Mouse (Mus musculus) mesoderm, embryonic 11.5 days (tissue): Measurements from ENCODE around the gene Nars2.
"Not testable (repeated sequence)": the region's sequence is repeated elsewhere in the genome, so short reads cannot be mapped to it uniquely, and the experiment has no call there.

Experiments used
- DNase-seq: peaks from one replicate; pipeline ENCODE4 v3.0.0-alpha.2; 2012; ENCODE audit warnings: low read depth, low spot score

Gene Nars2

DNA sequence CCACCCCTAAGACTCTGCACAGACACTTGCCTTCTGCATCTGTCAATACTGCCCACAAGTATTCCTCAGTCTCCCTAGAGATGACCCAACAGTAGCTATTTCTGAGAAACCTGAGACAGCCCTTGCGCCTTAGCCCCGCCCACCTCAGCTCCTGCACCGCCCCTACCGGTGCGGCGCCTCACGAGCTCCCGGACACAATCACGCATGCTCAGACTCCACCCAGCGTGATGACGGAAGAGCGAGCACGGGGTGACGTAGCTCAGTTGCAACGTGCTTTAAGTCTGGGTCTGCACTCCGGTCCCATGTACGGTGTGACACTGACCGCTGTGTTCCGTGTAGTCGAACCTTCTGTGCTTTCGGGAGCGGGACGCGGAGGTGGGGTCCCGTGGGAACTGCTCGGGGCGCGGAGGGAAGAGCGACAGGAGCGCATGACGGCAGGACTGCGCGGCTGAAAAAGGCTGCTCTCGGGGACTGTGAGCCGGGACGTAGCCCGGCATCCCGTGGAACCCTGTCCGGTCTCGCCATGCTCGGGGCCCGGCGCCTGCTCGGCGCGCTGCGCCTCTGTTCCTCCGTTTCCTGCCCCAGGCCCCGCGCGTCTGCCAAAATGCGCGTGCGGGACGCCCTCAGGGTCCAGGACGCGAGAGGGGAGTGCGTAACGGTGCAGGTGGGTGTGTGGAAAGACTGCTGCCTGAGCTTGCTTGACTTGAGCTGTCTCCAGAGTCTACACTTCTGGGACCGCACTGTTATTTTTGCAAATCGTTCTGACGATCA lies at the start of gene Nars2:
TSS of gene Nars2 (plus strand) at position 225 of the 771 bp plus-strand sequence.
- DNase-seq = peak; percentile 99

GRCm38 (mm10) chr7:96902183-96902582 lies 49.1 kb upstream of the Nars2 start:
- no peak for DNase-seq

GRCm38 (mm10) chr7:96903088-96903985 lies 48.0 kb upstream of the Nars2 start:
- DNase-seq = no peak

DNA sequence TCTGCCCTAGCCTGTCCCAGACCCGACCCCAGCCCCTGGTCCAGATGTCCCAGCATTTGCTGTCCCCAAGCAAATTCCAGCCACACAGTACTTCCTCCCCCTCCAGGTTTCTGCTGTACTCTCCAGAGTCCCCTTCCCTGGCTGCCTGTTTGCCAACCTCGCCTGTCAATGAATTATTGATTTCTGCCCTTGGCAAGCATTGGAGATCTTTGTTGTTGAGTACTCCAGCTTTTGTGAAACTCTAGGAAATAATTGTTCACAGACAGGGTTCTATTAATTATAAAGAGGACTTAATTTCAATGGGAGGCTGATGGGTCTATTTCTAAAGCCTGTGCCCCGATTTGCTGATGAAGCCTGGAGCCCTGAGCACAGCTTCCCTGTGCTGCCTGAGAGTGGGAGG lies 46.9 kb upstream of the Nars2 start:
- DNase-seq = no peak

- no peak for DNase-seq
Measured at GRCm38 (mm10) chr7:96904936-96905335, 46.4 kb upstream of the Nars2 start.

DNA sequence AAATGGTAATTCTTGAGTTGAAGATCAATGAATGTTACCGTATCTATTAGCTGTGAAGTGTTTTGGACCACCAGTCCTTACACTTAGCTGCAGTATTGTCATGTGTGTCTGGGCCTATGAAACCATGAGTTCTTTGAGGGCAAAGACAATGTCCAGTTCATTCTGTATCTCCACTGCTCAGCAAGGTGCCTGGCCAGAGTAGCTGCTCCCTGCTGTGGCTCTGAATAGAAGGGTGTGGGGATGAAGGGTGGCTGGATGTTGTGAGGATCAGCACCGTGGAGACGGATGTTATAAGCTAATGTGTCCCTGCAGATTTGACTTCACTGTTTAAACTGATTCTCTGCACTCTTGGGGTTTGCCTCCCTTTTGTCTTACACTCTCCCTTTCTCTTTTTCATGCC lies 45.9 kb upstream of the Nars2 start:
- no peak for DNase-seq

DNA sequence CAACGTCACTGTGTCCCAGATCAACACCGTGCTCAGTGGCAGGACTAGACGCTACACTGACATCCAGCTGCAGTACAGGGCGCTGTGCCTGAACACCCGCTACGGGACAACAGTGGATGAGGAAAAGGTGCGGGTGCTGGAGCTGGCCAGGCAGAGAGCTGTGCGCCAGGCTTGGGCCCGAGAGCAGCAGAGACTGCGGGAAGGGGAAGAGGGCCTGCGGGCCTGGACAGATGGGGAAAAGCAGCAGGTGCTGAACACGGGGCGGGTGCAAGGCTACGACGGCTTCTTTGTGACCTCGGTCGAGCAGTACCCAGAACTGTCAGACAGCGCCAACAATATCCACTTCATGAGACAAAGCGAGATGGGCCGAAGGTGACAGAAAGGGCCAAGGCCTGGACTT lies 45.1 kb upstream of the Nars2 start:
- DNase-seq = no peak

GRCm38 (mm10) chr7:96907971-96908680 lies 43.2 kb upstream of the Nars2 start:
- no peak for DNase-seq

DNA sequence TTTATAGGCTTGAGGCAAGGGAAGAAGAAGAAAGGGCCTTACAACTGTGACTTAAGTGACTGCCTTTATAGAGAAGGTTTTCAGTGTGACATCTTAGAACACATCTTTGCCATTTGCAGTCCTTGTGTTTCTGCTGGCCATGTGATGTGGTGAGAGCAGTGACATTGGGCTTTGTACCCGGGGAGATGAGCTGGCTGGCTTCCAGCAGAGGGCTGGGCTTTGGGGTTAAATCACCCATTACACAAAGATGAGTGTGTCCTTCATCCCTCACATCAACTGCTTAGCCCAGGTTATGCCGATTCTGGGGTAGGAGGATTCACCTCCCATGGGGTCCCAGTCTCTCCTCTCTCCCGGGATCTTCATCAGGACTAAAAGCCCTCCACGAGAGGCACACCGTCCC lies 41.4 kb upstream of the Nars2 start:
- DNase-seq = no peak

DNA sequence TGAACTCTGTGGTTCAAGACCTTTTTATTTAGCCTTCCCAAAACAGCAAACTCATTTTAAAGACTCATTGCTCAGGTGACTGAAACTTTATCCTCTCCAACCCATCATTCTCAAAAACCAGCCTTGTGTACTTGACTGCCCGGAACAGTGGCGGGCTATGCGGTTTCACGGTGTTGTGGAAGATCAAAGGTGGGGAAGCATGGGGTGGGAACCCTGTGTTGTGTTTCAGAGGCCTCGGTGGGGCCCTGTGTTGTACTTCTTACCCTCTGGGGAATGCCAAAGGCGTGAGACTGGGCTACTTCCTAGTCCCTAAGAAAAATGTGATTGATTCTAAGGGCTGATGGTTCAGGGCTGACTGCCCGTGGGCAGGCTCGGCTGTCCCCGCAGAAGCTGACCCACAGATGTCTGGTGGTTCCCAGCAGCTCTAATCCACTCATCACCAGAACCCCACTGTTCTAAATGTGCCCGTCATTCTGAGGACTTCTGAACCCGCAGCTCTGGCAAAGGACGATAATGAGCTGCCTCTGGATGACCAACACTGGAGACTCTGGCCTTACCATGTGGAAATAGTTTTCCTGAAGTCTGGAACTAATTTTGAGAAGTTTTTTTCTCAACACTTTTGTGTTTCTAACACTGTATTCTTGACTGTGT lies 40.9 kb upstream of the Nars2 start:
- DNase-seq = no peak

GRCm38 (mm10) chr7:96914031-96914430 lies 37.3 kb upstream of the Nars2 start:
- DNase-seq = peak; percentile 89

GRCm38 (mm10) chr7:96915452-96916105 lies 35.7 kb upstream of the Nars2 start:
- peak; percentile 89 for DNase-seq

- DNase-seq = no peak
Measured at GRCm38 (mm10) chr7:96920447-96921095, 30.7 kb upstream of the Nars2 start.

- DNase-seq = no peak
Measured at GRCm38 (mm10) chr7:96922927-96923326, 28.4 kb upstream of the Nars2 start.

DNA sequence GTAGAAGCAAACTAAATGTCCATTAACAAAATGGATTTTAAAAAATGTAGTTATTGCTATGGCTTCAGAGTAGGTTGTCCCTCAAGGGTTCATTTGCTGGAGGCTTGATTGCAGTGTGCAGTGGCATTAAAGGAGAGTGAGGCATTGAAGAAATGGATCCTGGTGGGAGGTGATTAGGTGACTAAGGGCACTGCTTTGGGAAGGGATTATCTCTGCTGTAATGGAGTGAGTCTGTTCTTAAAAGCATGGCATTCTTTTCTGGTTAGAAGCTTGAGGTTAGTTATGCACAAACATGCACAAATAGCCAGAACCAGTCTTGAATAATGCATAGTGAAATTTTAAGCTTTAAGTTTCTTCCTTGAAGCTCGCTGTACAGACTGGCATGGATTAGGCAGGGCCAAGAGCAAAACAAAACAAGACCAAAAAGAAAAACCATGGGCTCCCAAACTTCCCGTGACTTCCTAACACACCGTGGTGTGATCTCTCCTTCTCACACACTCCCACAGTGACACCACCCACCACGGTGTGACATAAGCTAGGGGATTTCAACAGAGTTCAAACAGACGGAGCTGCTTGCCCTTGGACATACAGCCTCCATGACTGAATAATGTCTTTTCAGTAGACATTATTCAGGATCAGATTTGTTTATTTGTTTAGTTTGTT lies 7.5 kb upstream of the Nars2 start:
- DNase-seq = no peak

DNA sequence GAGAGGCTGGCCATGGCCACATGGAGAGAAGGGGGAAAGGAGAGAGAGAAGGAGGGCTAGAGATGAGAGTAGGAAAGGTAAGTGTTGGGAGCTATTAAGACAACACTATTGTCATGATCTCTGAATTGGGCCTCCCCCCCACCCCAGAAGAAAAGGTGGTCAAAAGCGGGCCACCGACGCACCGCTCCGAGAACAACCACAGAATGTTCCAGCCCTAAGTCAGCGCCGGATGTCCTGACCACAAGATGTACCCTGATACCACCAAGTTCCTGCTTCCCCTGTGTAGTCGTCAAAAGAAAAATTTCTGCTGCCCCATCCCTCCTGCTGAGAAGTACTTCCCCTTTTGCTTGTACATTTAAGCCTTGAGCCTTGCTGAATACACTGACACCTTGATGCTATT lies 4.8 kb upstream of the Nars2 start:
- DNase-seq = not testable (repeated sequence)

DNA sequence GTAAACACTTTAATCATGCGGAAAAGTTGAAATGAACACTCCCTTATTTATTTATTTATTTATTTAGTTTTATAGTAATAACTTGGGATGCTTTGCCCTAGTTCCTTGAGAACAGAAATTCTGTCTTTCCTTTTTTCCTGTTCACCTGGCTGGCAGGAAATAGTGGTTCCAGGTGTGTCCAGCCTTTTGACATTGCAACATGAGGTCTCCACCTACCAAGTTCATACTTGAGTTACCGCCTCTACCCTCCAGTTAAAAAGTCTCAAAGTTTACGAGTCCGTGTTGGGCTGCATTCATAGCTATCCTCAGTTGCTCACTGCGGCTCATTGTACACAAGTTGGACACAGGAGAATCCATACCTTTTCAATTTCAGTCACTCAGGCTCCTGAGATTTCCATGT lies 789 bp downstream of the Nars2 start:
- no peak for DNase-seq

DNA sequence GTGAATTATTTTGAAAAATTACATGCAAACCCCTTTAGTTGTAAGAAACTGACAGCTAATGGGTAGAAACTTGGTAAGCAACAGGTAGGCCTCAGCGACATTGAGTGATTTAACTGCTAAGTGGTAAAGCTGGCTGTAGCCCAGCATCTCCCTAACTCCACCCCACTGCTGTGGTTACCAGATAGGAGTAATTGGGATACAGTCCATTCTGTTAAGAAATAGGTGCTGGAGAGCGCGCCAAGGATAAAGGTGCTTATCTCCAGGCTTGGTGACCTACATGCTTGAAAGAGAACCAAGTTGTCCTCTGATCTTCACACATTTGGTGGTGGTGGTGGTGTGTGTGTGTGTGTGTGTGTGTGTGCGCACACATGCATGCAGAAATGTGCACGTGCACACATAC lies 7.9 kb downstream of the Nars2 start:
- no peak for DNase-seq

DNA sequence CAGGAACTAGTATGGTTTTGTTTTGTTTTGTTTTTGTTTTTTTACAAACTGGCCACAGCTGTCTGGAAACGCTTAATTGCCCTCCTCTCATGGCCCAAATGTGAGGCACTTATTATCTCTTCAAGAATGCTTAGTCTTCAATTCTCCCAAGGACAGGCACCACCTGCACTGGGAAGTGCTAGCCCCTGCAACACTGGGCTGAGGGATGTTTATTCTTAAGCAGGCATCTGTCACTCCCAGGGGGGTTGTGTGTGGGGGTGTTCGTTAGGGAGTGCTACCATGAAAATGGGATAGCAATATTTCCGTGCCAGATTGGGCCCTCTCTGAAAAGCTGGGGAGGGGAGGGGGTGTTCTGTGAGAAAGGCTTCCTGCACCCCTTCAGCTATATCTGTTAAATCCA lies 15.9 kb downstream of the Nars2 start:
- no peak for DNase-seq

DNA sequence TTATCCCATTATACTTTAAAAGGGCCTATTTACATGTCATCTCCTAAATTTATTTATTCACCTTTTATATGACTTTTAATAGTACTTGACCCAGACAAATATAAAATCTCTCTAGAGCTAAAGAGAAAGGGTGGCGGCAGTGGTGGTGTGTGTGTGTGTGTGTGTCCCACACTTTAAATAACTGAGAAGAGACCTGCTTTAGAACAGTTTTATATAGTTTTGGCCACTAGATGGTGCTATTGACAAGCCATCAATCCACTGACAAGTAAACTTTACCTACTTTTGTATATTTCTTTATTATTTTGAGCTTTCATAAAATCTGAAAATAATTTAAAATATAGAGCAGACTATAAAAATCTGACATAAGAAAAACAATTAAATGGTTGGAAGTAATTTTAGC lies 19.1 kb downstream of the Nars2 start:
- peak; percentile 70 for DNase-seq
